Mouse (Mus musculus): ENCODE results near the gene Fgd6. TPM values are rescaled to one million over a fixed set of nuclear protein-coding genes. Genes with fewer than 3 reads are reported as not detected.
A peak's percentile ranks its signal among the peaks of the same experiment; 100 is the strongest.

The Fgd6 gene
- 2.2 and 2.5 TPM in 2 replicates for polyA plus RNA-seq (2015; fragmentation: Nextera tagmentation; extraction: Ambion mirVana)

DNA sequence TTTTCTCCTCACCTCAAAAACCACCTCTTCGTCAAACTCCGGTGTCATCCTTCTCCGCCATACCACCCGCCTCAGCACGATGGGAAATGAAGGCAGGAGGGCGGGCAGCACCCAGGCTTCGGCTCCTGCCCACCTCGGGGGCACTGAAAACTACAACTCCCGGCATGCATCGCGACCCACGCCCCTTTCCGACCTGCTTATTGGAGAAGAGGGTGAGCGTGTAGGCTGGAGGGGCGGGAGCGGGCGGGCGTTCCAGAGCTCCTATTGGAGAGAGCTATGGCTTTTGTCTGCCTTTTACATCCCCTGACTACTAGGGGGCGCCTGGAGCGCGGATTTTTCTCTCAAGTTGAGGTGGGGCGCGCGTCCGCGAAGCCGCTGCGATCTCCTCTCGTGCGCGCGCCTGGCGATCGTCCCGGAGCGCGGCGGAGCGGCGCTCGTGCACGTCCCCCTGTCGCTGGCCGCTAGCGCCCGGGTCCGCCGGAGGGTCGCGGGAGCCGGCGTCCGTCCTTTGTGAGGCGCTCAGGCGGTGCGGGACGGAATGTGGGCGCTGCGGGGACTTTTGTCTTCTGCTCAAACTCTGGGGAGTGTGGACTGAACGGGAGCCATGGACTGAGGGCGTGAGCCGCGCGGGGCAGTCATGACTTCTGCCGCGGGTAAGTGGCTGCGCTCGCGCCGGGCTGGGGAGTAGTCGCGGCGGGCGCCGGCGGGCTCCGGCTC, at the start of gene Fgd6, which contains the start of gene Vezt:
Fgd6 (plus strand) TSS at position 344 of the 717 bp plus-strand sequence.
Vezt (minus strand) TSS at position 160 of the 717 bp plus-strand sequence.
- H3K9me3 ChIP-seq (ENCODE audit: control insufficient read depth, low read length), result no peaks in the 10 kb centered on the region
- H3K27me3 ChIP-seq (replicated peaks; ENCODE audit: control insufficient read depth, insufficient read depth, low read length), result no peaks in the 10 kb centered on the region
- peak within 1 kb of the TSS; percentile 95 for H3K9ac ChIP-seq (ENCODE audit: low read depth, low read length)
- no peaks in the 10 kb centered on the region for H3K36me3 ChIP-seq (ENCODE audit: control insufficient read depth, insufficient read depth, low read length)
- ATAC-seq, result peak; percentile 98
- H3K4me2 ChIP-seq (ENCODE audit: low read length), result peak within 1 kb of the TSS; percentile 91
- peak within 1 kb of the TSS; percentile 92 for H3K4me3 ChIP-seq (ENCODE audit: low read length)
- peak within 1 kb of the TSS; percentile 86 for H3K27ac ChIP-seq (ENCODE audit: low read depth, low read length)
- peaks cover 12% of the 10 kb centered on the region for H3K4me1 ChIP-seq (ENCODE audit: control insufficient read depth, insufficient read depth, low read depth, low read length)
- WGBS, result 1% methylated on average over 63 of the region's 77 CpGs

DNA sequence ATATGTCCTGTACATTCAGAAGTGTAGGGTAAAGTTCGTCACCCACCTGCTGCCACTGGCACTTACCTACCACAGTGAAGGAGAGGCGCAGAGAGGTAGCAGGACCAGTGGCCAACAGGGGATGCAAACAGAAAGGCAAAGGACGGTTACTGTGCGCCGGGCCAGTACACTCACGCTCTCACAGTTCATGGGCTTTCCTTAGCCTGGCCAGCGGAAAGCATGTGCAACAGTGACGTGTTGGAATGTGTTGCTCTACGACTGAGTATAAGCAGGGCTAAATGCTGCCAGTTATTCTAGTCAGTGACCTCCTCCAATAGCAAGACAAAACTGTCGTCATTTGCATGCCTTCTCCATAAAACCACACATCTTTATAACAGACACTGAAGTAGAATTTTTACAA, 41.7 kb upstream of the Fgd6 start:
- no peak overlapping the region for H3K9ac ChIP-seq (ENCODE audit: low read depth, low read length)
- no peak overlapping the region for H3K4me2 ChIP-seq (ENCODE audit: low read length)
- no peak overlapping the region for H3K4me3 ChIP-seq (ENCODE audit: low read length)
- no peaks in the 10 kb centered on the region for H3K27me3 ChIP-seq (replicated peaks; ENCODE audit: control insufficient read depth, insufficient read depth, low read length)
- no peak overlapping the region for H3K27ac ChIP-seq (ENCODE audit: low read depth, low read length)
- no peaks in the 10 kb centered on the region for H3K9me3 ChIP-seq (ENCODE audit: control insufficient read depth, low read length)
- WGBS, result 93% methylated on average over 10 of the region's 10 CpGs
- H3K36me3 ChIP-seq (ENCODE audit: control insufficient read depth, insufficient read depth, low read length), result peaks cover 41% of the 10 kb centered on the region
- H3K4me1 ChIP-seq (ENCODE audit: control insufficient read depth, insufficient read depth, low read depth, low read length), result no peaks in the 10 kb centered on the region
- ATAC-seq, result no peak

DNA sequence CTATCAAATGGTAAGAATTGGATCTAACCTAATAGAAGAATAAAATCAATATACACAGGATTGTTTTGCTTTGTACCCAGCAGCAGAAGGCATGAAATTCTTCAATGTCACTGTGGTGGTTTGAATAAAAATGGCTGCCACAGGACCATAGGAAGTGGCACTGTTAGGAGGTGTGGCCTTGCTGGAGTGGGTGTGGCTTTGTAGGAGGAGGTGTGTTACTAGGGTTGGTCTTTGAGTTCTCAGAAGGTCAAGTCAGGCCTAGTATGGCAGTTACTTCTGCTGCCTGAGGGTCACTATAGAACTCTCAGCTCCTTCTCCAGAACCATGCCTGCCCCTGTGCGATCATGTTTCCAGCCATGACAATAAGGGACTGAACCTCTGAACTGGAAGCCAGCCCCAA, 40.7 kb upstream of the Fgd6 start:
- Histone ChIP-seq H3K27ac (ENCODE audit: low read depth, low read length) (no peak overlapping the region), H3K27me3 (replicated peaks; ENCODE audit: control insufficient read depth, insufficient read depth, low read length) (no peaks in the 10 kb centered on the region), H3K9me3 (ENCODE audit: control insufficient read depth, low read length) (no peaks in the 10 kb centered on the region), H3K4me3 (ENCODE audit: low read length) (no peak overlapping the region), H3K4me1 (ENCODE audit: control insufficient read depth, insufficient read depth, low read depth, low read length) (no peaks in the 10 kb centered on the region), H3K36me3 (ENCODE audit: control insufficient read depth, insufficient read depth, low read length) (peaks cover 44% of the 10 kb centered on the region), H3K9ac (ENCODE audit: low read depth, low read length) (no peak overlapping the region), H3K4me2 (ENCODE audit: low read length) (no peak overlapping the region)
- 100% methylated on average over 1 of the region's 1 CpGs for WGBS
- no peak for ATAC-seq

DNA sequence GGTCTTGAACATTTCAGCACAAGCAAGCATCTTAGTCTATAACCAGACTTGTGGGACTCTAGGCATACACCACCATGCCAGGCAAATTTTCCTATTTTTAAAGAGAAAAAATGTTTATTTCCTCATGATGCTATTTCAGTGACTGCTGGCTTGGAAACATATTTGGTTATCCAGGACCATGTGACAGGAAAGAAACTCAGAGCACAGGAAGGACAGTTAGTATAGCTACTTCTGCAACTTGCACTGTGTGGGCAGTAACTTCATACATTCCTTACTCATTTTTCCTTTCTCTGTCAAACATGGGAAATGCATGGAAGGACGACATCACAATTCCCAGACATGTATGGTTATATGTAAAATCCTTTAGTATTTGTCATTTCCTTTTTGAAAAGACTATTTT, 36.4 kb upstream of the Fgd6 start:
- H3K27me3 ChIP-seq (replicated peaks; ENCODE audit: control insufficient read depth, insufficient read depth, low read length), result no peaks in the 10 kb centered on the region
- H3K4me1 ChIP-seq (ENCODE audit: control insufficient read depth, insufficient read depth, low read depth, low read length), result no peaks in the 10 kb centered on the region
- 89% methylated on average over 1 of the region's 1 CpGs for WGBS
- no peak overlapping the region for H3K9ac ChIP-seq (ENCODE audit: low read depth, low read length)
- ATAC-seq, result no peak
- H3K27ac ChIP-seq (ENCODE audit: low read depth, low read length), result no peak overlapping the region
- peaks cover 57% of the 10 kb centered on the region for H3K36me3 ChIP-seq (ENCODE audit: control insufficient read depth, insufficient read depth, low read length)
- H3K4me3 ChIP-seq (ENCODE audit: low read length), result no peak overlapping the region
- H3K9me3 ChIP-seq (ENCODE audit: control insufficient read depth, low read length), result no peaks in the 10 kb centered on the region
- H3K4me2 ChIP-seq (ENCODE audit: low read length), result no peak overlapping the region

DNA sequence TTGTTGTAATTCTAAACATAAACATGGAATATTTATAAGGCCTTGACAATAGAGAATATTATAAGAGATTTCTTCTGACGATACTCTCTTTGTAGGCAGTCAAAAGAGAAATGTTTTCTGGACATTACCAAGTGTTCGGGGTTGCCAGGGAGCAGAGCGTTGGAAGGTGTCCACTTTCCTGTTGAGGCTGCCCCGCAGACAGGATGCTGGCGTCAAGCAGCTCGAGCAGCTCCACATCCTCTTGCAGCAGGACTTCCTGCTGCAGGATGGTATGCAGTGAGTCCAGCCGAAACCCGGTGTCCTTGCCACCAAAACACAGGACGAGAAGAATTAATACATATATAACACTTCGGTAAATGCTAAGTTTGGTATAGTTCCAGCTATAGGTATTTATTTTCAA, 35.6 kb upstream of the Fgd6 start:
- no peak overlapping the region for H3K9ac ChIP-seq (ENCODE audit: low read depth, low read length)
- H3K36me3 ChIP-seq (ENCODE audit: control insufficient read depth, insufficient read depth, low read length), result peaks cover 57% of the 10 kb centered on the region
- H3K4me3 ChIP-seq (ENCODE audit: low read length), result no peak overlapping the region
- H3K9me3 ChIP-seq (ENCODE audit: control insufficient read depth, low read length), result no peaks in the 10 kb centered on the region
- H3K27ac ChIP-seq (ENCODE audit: low read depth, low read length), result no peak overlapping the region
- H3K4me1 ChIP-seq (ENCODE audit: control insufficient read depth, insufficient read depth, low read depth, low read length), result no peaks in the 10 kb centered on the region
- no peaks in the 10 kb centered on the region for H3K27me3 ChIP-seq (replicated peaks; ENCODE audit: control insufficient read depth, insufficient read depth, low read length)
- H3K4me2 ChIP-seq (ENCODE audit: low read length), result no peak overlapping the region
- no peak for ATAC-seq
- 87% methylated on average over 10 of the region's 10 CpGs for WGBS

DNA sequence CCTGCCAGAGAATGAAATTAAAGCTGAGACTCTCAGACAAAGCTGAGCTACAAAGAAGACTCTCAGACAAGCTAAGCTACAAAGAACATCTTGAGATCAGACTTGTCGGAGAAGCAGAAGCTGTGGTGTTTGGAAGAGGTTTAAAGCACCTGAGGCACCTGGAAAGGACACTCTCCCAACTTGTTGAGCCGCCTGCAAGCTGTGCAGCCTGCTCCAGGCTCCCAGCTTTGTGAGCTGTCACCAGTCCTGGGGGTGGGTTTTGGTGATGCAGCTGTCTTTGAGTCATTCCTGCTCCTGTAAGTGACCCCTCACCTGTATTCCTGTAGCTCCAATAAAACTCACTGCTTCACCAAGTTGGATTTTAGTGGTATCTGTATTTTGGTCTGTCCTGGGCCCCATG, 27.4 kb upstream of the Fgd6 start:
- H3K4me1 ChIP-seq (ENCODE audit: control insufficient read depth, insufficient read depth, low read depth, low read length), result no peaks in the 10 kb centered on the region
- no peak overlapping the region for H3K27ac ChIP-seq (ENCODE audit: low read depth, low read length)
- no peak for ATAC-seq
- no peak overlapping the region for H3K9ac ChIP-seq (ENCODE audit: low read depth, low read length)
- no peak overlapping the region for H3K4me3 ChIP-seq (ENCODE audit: low read length)
- peaks cover 10% of the 10 kb centered on the region for H3K36me3 ChIP-seq (ENCODE audit: control insufficient read depth, insufficient read depth, low read length)
- no peak overlapping the region for H3K4me2 ChIP-seq (ENCODE audit: low read length)
- H3K9me3 ChIP-seq (ENCODE audit: control insufficient read depth, low read length), result no peaks in the 10 kb centered on the region
- WGBS, result 90% methylated on average over 2 of the region's 2 CpGs
- no peaks in the 10 kb centered on the region for H3K27me3 ChIP-seq (replicated peaks; ENCODE audit: control insufficient read depth, insufficient read depth, low read length)

DNA sequence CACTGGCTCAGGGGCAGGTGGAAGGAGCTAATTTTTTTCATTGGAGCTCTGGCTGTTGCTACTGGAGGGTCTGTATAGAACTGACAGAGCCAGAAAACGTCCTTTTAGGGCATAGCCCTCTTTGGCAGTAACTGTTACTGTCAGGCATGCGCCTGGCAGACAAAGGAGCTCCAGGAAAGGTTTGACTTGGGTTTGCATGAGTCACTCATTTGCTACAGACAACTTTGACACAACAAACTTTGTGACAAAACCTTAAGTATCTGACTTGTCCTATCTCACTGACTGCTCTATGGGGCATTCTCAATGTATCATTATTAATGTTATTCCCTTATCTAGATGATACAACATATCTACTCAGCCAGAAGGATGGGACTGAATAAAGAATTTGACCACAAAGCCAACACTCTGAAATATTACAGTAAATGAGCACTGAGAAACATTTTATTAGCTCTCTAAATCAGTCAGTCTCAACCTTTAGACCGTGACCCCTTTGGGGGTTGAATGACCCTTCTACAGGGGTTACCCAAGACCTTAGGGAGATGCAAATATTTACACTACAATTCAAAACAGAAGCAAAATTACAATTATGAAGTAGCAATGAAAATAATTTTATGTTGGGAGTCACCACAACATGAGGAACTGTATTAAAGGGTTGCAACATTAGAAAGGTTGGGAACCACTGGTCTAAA, 25.7 kb upstream of the Fgd6 start:
- H3K4me1 ChIP-seq (ENCODE audit: control insufficient read depth, insufficient read depth, low read depth, low read length), result no peaks in the 10 kb centered on the region
- no peak for ATAC-seq
- no peak overlapping the region for H3K27ac ChIP-seq (ENCODE audit: low read depth, low read length)
- 80% methylated on average over 3 of the region's 3 CpGs for WGBS
- peaks cover 6% of the 10 kb centered on the region for H3K36me3 ChIP-seq (ENCODE audit: control insufficient read depth, insufficient read depth, low read length)
- H3K27me3 ChIP-seq (replicated peaks; ENCODE audit: control insufficient read depth, insufficient read depth, low read length), result no peaks in the 10 kb centered on the region
- no peak overlapping the region for H3K4me3 ChIP-seq (ENCODE audit: low read length)
- H3K4me2 ChIP-seq (ENCODE audit: low read length), result no peak overlapping the region
- H3K9me3 ChIP-seq (ENCODE audit: control insufficient read depth, low read length), result no peaks in the 10 kb centered on the region
- H3K9ac ChIP-seq (ENCODE audit: low read depth, low read length), result no peak overlapping the region

DNA sequence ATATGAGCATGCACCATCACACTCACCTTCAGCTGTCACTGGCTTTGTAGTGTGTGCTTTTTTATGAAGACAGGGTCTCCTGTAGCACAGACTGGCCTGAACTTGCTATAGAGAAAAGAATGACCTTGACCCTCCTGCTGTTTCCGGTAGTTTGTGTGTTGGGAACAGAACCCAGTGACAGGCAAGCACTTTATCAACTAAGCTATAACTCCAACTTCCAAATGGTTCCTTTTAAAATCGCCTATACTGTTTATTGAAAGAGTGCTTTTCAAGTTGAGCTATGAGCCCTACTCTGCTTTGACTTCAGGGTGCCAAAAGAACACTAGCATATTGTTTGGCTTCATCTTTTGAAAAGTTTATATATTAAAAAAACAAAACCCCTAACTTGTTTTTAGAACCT, 24.8 kb upstream of the Fgd6 start:
- Histone ChIP-seq H3K4me3 (ENCODE audit: low read length) (no peak overlapping the region), H3K9me3 (ENCODE audit: control insufficient read depth, low read length) (no peaks in the 10 kb centered on the region), H3K27me3 (replicated peaks; ENCODE audit: control insufficient read depth, insufficient read depth, low read length) (no peaks in the 10 kb centered on the region), H3K9ac (ENCODE audit: low read depth, low read length) (no peak overlapping the region), H3K4me2 (ENCODE audit: low read length) (no peak overlapping the region), H3K4me1 (ENCODE audit: control insufficient read depth, insufficient read depth, low read depth, low read length) (no peaks in the 10 kb centered on the region), H3K36me3 (ENCODE audit: control insufficient read depth, insufficient read depth, low read length) (peaks cover 2% of the 10 kb centered on the region), H3K27ac (ENCODE audit: low read depth, low read length) (no peak overlapping the region)
- 68% methylated on average over 2 of the region's 2 CpGs for WGBS
- no peak for ATAC-seq

DNA sequence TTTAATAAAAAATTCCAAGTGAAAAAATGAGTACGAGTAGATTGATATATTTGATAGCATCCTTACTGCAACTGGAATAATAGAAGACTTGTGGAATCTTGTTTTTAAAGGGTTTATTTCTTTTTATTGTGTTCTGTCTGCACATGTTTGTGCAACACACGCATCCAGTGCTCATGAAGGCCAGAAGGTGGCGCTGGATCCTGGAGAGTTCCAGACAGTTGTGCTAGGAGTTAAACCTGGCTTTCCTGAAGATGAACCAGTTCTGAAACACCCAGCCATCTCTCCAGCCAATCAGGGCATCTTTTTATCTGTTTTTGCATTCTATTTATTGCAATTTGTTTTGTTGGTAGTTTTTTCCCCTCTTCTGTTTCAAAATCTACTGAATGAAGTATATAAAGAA, 22.6 kb upstream of the Fgd6 start:
- Histone ChIP-seq H3K4me1 (ENCODE audit: control insufficient read depth, insufficient read depth, low read depth, low read length) (no peaks in the 10 kb centered on the region), H3K4me3 (ENCODE audit: low read length) (no peak overlapping the region), H3K4me2 (ENCODE audit: low read length) (no peak overlapping the region), H3K36me3 (ENCODE audit: control insufficient read depth, insufficient read depth, low read length) (no peaks in the 10 kb centered on the region), H3K9ac (ENCODE audit: low read depth, low read length) (no peak overlapping the region), H3K9me3 (ENCODE audit: control insufficient read depth, low read length) (no peaks in the 10 kb centered on the region), H3K27me3 (replicated peaks; ENCODE audit: control insufficient read depth, insufficient read depth, low read length) (no peaks in the 10 kb centered on the region), H3K27ac (ENCODE audit: low read depth, low read length) (no peak overlapping the region)
- ATAC-seq, result no peak
- WGBS, result 45% methylated on average over 3 of the region's 3 CpGs
